Mouse (Mus musculus) bone marrow, adult 2 months (tissue): Measurements from ENCODE around the gene Tmem104.

Source experiments
- CTCF ChIP-seq: fragments of 200-500 bp; IDR thresholded peaks from 2 replicates; pipeline ENCODE4 v1.5.1; 2011; ENCODE audit warnings: low read length, control low read depth; ENCODE audit not compliant: control insufficient read depth, insufficient read depth
- POLR2A ChIP-seq: fragments of 200-500 bp; IDR thresholded peaks from 2 replicates; pipeline ENCODE4 v1.6.1; 2011; ENCODE audit warnings: low read depth, mild to moderate bottlenecking, control low read depth, low read length, borderline replicate concordance; ENCODE audit not compliant: control insufficient read depth

- no peak for TF ChIP-seq POLR2A
- no peak for TF ChIP-seq CTCF
Measured at GRCm38 (mm10) chr11:115282723-115283485, 95.6 kb downstream of the Tmem104 start.
